Mouse (Mus musculus): ENCODE data around the gene Kyat1.
"Not testable (repeated sequence)": the region's sequence is repeated elsewhere in the genome, so short reads cannot be mapped to it uniquely, and the experiment has no call there.

Kyat1 gene

DNA sequence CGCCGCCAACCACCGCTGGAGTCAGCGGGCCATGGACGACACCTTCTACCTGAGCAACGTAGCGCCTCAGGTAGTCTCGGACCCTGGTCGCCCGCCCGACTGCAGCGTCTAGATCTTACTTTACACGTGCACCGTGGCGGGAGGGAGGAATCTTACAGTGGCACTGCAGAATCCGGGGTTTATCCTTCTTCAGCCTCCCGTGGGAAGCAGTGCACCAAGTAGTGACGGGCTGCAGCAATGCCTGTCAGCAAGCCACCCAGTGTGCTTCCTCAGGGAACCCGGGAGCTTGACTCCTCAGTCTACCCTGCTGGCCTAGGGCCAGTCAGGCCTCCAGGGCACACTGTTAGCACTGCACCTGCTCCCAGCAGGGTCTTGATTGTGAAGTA is 33.7 kb downstream of the Kyat1 start:
- DNase-seq (ENCODE audit: low spot score): no peak

DNA sequence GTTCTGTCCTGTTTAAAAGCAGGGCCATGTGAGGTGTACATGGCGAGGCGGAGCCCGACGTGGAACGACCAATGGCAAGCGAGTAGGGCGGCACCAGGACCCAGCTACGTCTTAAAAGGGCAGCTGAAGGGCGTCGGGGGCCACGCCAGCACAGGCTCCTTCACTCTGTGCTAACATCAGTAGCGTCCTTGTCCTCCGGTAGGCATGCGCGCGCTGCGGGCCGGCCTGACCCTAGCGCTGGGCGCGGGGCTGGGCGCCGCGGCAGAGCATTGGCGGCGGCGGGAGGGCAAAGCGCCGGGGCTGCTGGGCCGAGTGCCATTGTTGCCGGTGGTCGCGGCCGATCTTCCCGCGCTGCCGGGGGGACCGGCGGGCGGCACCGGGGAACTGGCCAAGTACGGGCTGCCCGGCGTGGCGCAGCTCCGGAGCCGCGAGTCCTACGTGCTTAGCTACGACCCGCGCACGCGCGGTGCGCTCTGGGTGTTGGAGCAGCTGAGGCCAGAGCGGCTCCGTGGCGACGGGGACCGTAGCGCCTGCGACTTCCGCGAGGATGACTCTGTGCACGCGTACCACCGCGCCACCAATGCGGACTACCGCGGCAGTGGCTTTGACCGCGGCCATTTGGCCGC is 34.2 kb downstream of the Kyat1 start, which contains the start of gene Endog:
Gene Endog, plus strand, starts transcription at position 123 of the 626 bp plus-strand sequence.
- DNase-seq (ENCODE audit: low spot score): peak; percentile 63

- no peak for DNase-seq (ENCODE audit: low spot score)
Measured at GRCm38 (mm10) chr2:30166677-30167076, 39.0 kb downstream of the Kyat1 start.

- no peak for DNase-seq (ENCODE audit: low spot score)
Measured at GRCm38 (mm10) chr2:30164340-30164932, 41.2 kb downstream of the Kyat1 start.

DNA sequence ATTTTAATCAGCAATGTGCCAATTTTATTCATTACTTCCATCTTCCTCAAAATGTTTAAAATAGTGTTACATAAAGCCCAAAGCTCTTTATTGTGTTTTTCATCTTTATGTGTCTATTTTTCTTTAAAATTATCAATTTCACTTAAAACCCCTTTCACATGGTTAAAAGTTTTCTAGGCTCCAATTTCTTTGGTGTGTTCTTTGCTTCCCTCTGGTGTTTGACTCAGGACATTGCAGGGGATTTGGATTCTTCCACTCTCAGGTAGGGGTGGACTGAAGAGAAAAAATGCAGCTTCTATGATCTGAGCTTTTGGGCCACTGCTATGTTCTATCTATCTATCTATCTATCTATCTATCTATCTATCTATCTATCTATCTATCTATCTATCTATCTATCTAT is 43.8 kb downstream of the Kyat1 start:
- DNase-seq (ENCODE audit: low spot score): no peak

DNA sequence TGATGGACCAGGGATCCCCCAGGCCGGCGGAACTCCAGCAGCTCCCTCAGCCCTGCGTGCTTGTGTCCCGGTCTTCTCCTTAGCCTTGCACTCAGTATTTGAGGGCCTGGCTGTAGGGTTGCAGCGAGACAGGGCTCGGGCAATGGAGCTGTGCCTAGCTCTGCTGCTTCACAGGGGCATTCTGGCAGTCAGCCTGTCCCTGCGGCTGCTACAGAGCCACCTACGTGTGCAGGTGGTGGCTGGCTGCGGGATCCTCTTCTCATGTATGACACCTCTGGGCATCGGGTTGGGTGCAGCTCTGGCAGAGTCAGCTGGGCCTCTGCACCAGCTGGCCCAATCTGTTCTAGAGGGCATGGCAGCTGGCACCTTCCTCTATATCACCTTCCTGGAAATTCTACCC is 45.8 kb downstream of the Kyat1 start:
- not testable (repeated sequence) for DNase-seq (ENCODE audit: low spot score)

DNA sequence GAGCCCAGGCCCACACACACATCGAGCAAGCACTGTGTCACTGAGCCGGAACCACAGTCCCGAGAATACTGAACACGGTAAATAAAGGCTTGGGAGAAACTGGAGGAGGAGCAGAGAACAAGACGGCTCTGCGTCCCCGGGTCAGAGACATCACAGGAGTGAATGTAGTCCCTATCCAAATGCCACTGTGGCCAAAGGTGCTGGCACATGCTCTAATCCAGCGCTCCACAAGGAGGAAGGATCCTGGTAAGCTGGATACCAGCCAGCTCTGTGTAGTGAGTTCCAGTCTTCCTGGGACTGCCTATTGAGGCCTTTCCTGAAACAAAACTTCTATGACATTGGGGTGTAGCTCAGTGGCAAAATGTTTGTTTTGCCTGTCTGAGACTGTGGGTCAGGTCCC is 53.0 kb downstream of the Kyat1 start:
- no peak for DNase-seq (ENCODE audit: low spot score)

- no peak for DNase-seq (ENCODE audit: low spot score)
Measured at GRCm38 (mm10) chr2:30151840-30152239, 53.8 kb downstream of the Kyat1 start.

DNA sequence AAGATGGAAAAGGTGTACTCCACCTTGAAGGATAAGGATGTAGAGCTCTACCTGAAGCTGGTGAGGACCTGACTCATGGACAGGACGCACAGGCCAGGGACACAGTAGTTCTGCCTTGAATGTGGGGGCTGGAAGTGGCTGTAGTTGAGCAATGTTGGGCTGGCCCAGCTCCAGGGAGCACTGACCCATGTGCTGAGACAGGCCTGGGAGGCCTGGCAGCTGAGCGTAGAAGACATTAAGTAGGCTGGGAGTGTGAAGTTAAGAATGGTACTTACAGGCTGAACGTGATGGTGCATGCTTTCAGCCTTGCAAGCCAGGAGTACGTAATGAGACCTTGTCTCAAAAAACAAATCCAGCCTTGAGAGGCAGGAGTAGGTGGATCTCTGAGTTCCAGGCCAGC is 58.2 kb downstream of the Kyat1 start:
- no peak for DNase-seq (ENCODE audit: low spot score)

- no peak for DNase-seq (ENCODE audit: low spot score)
Measured at GRCm38 (mm10) chr2:30144436-30144835, 61.2 kb downstream of the Kyat1 start.

DNA sequence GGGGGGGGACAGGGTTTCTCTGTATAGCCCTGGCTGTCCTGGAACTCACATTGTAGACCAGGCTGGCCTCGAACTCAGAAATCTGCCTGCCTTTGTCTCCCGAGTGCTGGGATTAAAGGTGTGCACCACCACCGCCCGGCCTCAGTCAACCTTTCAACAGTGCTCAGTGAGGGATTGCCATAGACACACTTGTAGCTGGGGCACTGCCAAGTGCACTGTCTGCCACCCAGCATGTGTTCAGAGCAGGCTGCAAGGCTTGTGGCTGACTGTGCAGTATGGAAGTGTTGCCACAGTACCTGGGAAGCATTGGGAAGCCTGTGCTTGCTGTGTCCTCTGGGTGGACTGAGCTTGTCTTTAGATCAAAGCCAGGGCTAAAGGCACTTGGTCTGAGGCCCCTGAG is 65.6 kb downstream of the Kyat1 start:
- DNase-seq (ENCODE audit: low spot score): not testable (repeated sequence)

- no peak for DNase-seq (ENCODE audit: low spot score)
Measured at GRCm38 (mm10) chr2:30136458-30136857, 69.2 kb downstream of the Kyat1 start.

All from ovary, postnatal 14 days (tissue).